Mouse (Mus musculus): ENCODE results near the gene Mecom.

DNA sequence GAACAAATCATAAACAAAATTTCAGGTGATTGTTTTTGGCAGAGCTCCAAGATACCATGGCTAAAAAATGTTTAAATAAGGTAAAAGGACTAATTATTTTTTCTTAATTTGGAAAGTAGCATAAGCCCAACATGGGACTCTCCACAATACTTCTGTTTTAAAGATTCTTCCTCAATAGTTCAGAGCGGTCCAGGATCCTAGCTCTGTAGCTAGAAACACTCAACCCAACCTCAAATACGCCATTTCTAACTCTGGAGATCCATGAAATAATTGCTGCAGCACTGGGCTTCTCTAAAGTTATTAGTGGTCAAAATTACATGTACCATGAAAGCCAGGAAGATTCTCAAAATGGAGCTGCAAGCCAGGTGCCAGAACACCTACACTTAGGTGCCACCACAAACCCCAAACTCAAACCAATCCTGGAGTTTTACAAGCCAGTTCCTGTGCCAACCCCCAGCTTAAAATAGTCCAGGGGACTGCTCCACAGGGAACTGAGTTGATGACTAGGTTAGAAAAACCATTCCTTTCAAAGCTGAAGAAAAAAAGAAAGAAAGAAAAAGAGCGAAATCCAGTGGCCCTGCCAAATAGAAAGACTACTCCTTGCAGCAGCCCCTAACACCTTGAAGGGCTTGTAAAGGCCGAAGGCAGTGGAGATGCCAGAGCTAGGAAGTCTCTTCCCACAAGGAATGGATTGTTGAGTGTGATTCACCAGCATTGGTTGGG is 102.4 kb downstream of the Mecom start:
- TF ChIP-seq CTCF (conservative IDR thresholded peaks at IDR 0.05; ENCODE audit: low read length) = no peak
- TF ChIP-seq POU5F1 (IDR thresholded peaks at IDR 0.05; ENCODE audit: borderline replicate concordance, low read length) = no peak

Measured in E14TG2a.4 (cell line).